In genomic region chr9:116535709-116536108, GRCm38 (mm10) we compare ENCODE assay signal across 9 mouse cellular contexts.
DNase-seq lines count a peak whose midpoint lies in the region; ATAC-seq and TF ChIP-seq lines count a peak whose summit lies in the region.
"Had no signal": no experiment of that assay in that cellular context is flagged by ENCODE, and none has a peak within 500 bp of the region (broad histone marks: within the 10 kb centered on the region; RNA-seq: fewer than 3 reads in every experiment).

No protein-coding gene starts in this region.

- no peak for ATAC-seq in Patski

- H3K4me1 ChIP-seq in E14TG2a.4 (replicated peaks; ENCODE audit: low read depth, low read length): 0 out of 2 replicates have a peak, but pooled peaks cover 4% of the 10 kb centered on the region
- H3K4me1 ChIP-seq: embryonic facial prominence, embryonic 12.5 days had no signal

- H3K36me3 ChIP-seq in E14TG2a.4 (ENCODE audit: insufficient read depth, low read length): no peaks in the 10 kb centered on the region
- H3K36me3 ChIP-seq: embryonic facial prominence, embryonic 12.5 days had no signal

- H3K27me3 ChIP-seq in E14TG2a.4 (ENCODE audit: insufficient read depth, low read length) (no peaks in the 10 kb centered on the region), Patski (peaks cover 11% of the 10 kb centered on the region)
- H3K27me3 ChIP-seq: embryonic facial prominence, embryonic 12.5 days had no signal

- TF ChIP-seq CTCF in E14TG2a.4 (conservative IDR thresholded peaks at IDR 0.05; ENCODE audit: low read length): peak; percentile 78
- peak; percentile 48 for TF ChIP-seq CTCF in Patski (IDR thresholded peaks at IDR 0.05)

- in situ Hi-C loops in Patski (cut with MboI; ENCODE audit: low pct_unique_long_range_greater_than_20kb): no loop called here

- peak; percentile 20 for DNase-seq in kidney, postnatal 10 days
- DNase-seq in kidney, adult 9 months: no peak
- DNase-seq in Patski (ENCODE audit: low read depth, low spot score): no peak
- DNase-seq in lung, postnatal 14 days: peak; percentile 10
- no peak for DNase-seq in gastrocnemius, adult 8-10 months (ENCODE audit: low spot score in 2 of 2)
- no peak for DNase-seq in spleen, postnatal 14 days (ENCODE audit: low spot score in 2 of 2)
- DNase-seq in spleen, adult 18-20 months: no peak

- CTCF ChIA-PET in Patski (lab: Charles Lee): no interaction called here

- H3K9me3 ChIP-seq in E14TG2a.4 (ENCODE audit: low read length): peaks cover 7% of the 10 kb centered on the region

- H3K4me3 ChIP-seq in E14TG2a.4 (replicated peaks; ENCODE audit: low read length): no peak overlapping the region
- H3K4me3 ChIP-seq: embryonic facial prominence, embryonic 12.5 days had no signal

- POLR2A ChIA-PET in Patski (lab: Charles Lee): no interaction called here

Comparison
In these comparisons a context has a peak if more than half of its experiments do, and no peak if none do; other contexts are left out.
1. DNase-seq: peak in kidney, postnatal 10 days (single experiment) and lung, postnatal 14 days (single experiment); none in kidney, adult 9 months (single experiment), Patski (single experiment), gastrocnemius, adult 8-10 months (0 of 2), spleen, postnatal 14 days (0 of 2) and spleen, adult 18-20 months (0 of 2).